Mouse (Mus musculus) embryonic facial prominence, embryonic 14.5 days (tissue): ENCODE measurements at regions not wholly inside any gene's neighbourhood (a gene's known extent, or its start where the extent isn't known, plus 50 kb on each side); places are given as distances from the start of the nearest gene placed in this dataset.

Source experiments
- ATAC-seq: fragments of 200-750 bp; cut with Nextera tagmentation; 2 replicates; pipeline ENCODE4 v1.8.0; 2017; ENCODE audit warnings: low read depth, moderate number of reproducible peaks, moderate TSS enrichment
- DNase-seq: peaks from one replicate; pipeline ENCODE4 v3.0.0-alpha.2; 2015; ENCODE audit warnings: low spot score
- H3K27ac ChIP-seq: fragments of 300-500 bp; sonication (generic); replicated peaks from 2 replicates; pipeline ENCODE4 v1.5.1; 2014; ENCODE audit warnings: low read depth, mild to moderate bottlenecking, low read length, moderate library complexity
- H3K27me3 ChIP-seq: fragments of 300-500 bp; sonication (generic); replicated peaks from 2 replicates; pipeline ENCODE4 v1.6.1; 2014; ENCODE audit warnings: low read length; ENCODE audit not compliant: control insufficient read depth, insufficient read depth
- H3K36me3 ChIP-seq: fragments of 300-500 bp; sonication (generic); 2 replicates; pipeline ENCODE4 v1.6.1; 2014; ENCODE audit warnings: low read length, mixed read lengths; ENCODE audit not compliant: control insufficient read depth, insufficient read depth
- H3K4me1 ChIP-seq: fragments of 300-500 bp; sonication (generic); 2 replicates; pipeline ENCODE4 v1.6.1; 2014; ENCODE audit warnings: antibody characterized with exemption, low read length; ENCODE audit not compliant: control insufficient read depth, insufficient read depth
- H3K4me2 ChIP-seq: fragments of 300-500 bp; sonication (generic); 2 replicates; pipeline ENCODE4 v1.6.1; 2014; ENCODE audit warnings: low read depth, mild to moderate bottlenecking, low read length, moderate library complexity, mixed read lengths
- H3K4me3 ChIP-seq: fragments of 300-500 bp; sonication (generic); 2 replicates; pipeline ENCODE4 v1.5.1; 2014; ENCODE audit warnings: low read depth, mild to moderate bottlenecking, low read length
- H3K9ac ChIP-seq: fragments of 300-500 bp; sonication (generic); 2 replicates; pipeline ENCODE4 v1.6.1; 2014; ENCODE audit warnings: low read depth, mild to moderate bottlenecking, low read length, moderate library complexity, mixed read lengths
- H3K9me3 ChIP-seq: fragments of 300-500 bp; sonication (generic); 2 replicates; pipeline ENCODE4 v1.6.1; 2016; ENCODE audit warnings: low read length; ENCODE audit not compliant: control insufficient read depth
- WGBS: fragments of 180-500 bp; shearing (Covaris S2); extraction: QIAGEN DNeasy Blood & Tissue Kit; methylation state at CpG from one replicate; pipeline ENCODE4 v1.1.7; 2014; 5-methylcytosine and 5-hydroxymethylcytosine counted together

DNA sequence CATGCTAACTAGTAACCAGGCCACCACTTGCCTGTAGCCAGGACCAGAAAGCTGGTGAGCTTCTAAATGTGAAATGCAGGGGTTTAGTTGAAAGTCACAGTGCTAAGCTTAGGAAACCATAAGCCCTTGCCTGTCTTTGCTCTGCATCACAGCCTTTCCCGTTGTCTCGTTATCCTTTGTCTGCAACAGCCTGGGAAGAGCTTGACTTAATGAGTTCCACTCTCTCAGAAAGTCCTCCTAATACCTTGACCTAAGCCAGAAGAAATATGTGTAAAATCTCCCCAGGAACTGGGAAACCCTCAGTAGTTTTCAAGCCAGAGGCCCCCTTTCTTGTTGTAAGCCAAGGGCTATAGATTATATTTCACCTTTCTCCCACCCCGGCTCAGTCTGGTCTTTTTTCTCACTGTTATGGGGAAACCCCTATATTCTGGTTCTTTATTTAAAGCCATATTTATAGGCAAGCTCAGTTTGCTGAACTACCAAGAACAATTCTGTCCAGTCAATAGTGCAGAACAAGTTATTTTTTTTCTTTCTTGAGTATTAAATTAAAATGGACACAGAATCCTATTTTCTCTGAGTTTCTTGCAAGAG lies 175.0 kb upstream of the Mocs2 start:
- Histone ChIP-seq H3K36me3 (no peaks in the 10 kb centered on the region), H3K4me1 (no peaks in the 10 kb centered on the region), H3K27me3 (no peaks in the 10 kb centered on the region), H3K4me2 (peak overlapping the region; percentile 32), H3K9ac (no peak overlapping the region), H3K4me3 (no peak overlapping the region), H3K27ac (no peak overlapping the region), H3K9me3 (0 out of 2 replicates have a peak, but pooled peaks cover 3% of the 10 kb centered on the region)
- 27% methylated on average over 3 of the region's 3 CpGs for WGBS
- ATAC-seq, result 0 out of 2 replicates have a peak, but pooled peaks have one; percentile 25
- DNase-seq, result no peak

DNA sequence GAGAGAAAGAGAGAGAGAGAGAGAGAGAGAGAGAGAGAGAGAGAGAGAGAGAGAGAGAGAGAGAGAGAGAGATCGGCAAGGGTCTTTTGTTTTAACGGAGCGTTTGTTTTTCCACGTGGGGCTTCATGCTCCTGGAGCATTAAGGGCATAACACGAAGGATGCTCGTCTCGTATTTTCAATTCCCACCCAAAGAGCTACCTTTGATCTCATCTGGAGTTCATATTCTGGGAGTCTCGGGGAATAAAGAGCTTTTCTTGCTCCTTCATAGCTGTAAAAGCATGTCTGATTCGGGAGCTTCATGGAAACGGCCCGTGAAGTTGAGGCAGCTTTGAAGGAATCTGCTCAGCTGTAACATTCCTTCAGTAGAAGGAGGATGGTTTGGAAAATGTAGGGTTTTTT lies 174.5 kb upstream of the Mocs2 start:
- Histone ChIP-seq H3K4me3 (no peak overlapping the region), H3K27ac (no peak overlapping the region), H3K4me2 (peak overlapping the region; percentile 32), H3K9ac (no peak overlapping the region), H3K4me1 (no peaks in the 10 kb centered on the region), H3K9me3 (0 out of 2 replicates have a peak, but pooled peaks cover 3% of the 10 kb centered on the region), H3K27me3 (no peaks in the 10 kb centered on the region), H3K36me3 (no peaks in the 10 kb centered on the region)
- ATAC-seq, result 0 out of 2 replicates have a peak, but pooled peaks have one; percentile 13
- DNase-seq, result peak; percentile 40
- 18% methylated on average over 11 of the region's 11 CpGs for WGBS

GRCm38 (mm10) chr13:114654267-114654666 lies 163.8 kb upstream of the Mocs2 start:
- H3K27me3 ChIP-seq, result no peaks in the 10 kb centered on the region
- H3K4me3 ChIP-seq, result no peak overlapping the region
- H3K36me3 ChIP-seq, result no peaks in the 10 kb centered on the region
- no peak overlapping the region for H3K27ac ChIP-seq
- ATAC-seq (no peak), DNase-seq (no peak)
- H3K9me3 ChIP-seq, result no peaks in the 10 kb centered on the region
- no peak overlapping the region for H3K4me2 ChIP-seq
- H3K9ac ChIP-seq, result no peak overlapping the region
- H3K4me1 ChIP-seq, result no peaks in the 10 kb centered on the region
- 88% methylated on average over 7 of the region's 7 CpGs for WGBS

DNA sequence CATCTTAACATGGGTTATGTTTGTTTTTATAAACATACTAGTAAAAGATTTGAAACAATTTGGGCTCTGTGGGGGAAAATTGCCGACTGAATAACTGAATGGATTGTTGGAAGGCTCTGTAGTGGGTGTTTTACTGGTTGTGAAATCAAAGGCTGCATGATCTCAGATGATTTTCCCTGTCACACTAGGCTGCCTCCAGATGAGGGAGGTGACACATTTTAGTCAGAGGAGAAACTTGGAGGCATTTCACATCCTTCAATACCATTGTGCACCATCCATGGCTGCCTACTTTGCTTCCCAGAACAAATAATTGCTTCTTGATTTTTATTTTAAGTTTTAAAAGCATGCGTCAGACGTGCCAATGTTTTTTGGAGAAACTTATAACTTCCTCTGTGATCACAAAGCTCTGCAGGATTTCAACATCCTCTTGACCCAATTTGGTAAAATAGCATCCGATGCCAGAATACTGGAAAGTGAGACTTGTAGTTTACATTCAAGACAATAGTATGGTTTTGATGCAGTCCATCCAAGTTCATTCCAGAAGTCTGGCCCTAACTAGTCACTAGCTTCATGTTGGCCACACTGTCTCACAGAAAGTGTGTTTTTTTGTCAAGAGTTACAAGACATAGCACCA lies 163.0 kb upstream of the Mocs2 start:
- ATAC-seq (no peak), DNase-seq (no peak)
- no peaks in the 10 kb centered on the region for H3K9me3 ChIP-seq
- H3K9ac ChIP-seq, result no peak overlapping the region
- no peaks in the 10 kb centered on the region for H3K36me3 ChIP-seq
- H3K4me3 ChIP-seq, result no peak overlapping the region
- no peaks in the 10 kb centered on the region for H3K27me3 ChIP-seq
- no peak overlapping the region for H3K27ac ChIP-seq
- H3K4me1 ChIP-seq, result no peaks in the 10 kb centered on the region
- WGBS, result 76% methylated on average over 4 of the region's 4 CpGs
- H3K4me2 ChIP-seq, result no peak overlapping the region

- no peaks in the 10 kb centered on the region for H3K4me1 ChIP-seq
- 0 out of 2 replicates have a peak, but pooled peaks cover 4% of the 10 kb centered on the region for H3K9me3 ChIP-seq
- H3K27me3 ChIP-seq, result no peaks in the 10 kb centered on the region
- H3K4me3 ChIP-seq, result no peak overlapping the region
- no peak overlapping the region for H3K27ac ChIP-seq
- H3K9ac ChIP-seq, result no peak overlapping the region
- H3K4me2 ChIP-seq, result no peak overlapping the region
- no peaks in the 10 kb centered on the region for H3K36me3 ChIP-seq
- ATAC-seq (no peak), DNase-seq (no peak)
Measured at GRCm38 (mm10) chr13:114672411-114672810, 145.6 kb upstream of the Mocs2 start.

DNA sequence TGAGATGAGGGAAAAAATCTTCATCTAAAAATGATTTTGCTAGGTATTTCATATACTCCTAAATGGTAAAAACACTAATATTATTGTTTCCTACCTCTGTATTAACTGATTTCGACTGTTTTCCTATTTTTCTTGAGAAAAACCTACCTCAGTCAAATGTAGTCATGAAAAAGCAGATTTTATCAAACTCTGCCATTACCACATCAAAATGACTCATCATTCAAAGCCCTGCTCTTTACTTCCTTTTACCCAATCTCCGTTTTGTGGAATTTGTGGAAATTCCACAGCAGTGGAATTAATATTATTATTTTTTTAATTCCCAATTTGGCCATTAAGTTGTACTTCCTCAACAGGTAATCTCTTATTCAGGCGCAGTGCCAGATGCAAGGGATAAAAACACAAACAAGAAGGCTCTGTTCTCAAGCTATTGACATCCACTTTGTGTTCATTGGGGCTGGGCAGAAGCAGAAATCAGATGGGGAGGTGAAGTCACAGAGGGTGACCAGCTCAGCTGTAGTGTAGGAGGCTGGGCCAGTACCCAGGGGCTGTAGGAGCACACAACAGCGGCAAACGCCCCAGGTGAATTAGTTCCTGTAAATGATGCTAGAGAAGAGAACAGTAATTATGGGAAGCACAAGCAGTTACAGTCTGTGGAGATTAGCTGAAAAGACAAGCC lies 138.2 kb upstream of the Mocs2 start:
- no peaks in the 10 kb centered on the region for H3K36me3 ChIP-seq
- no peak overlapping the region for H3K4me3 ChIP-seq
- 69% methylated on average over 5 of the region's 5 CpGs for WGBS
- H3K27me3 ChIP-seq, result no peaks in the 10 kb centered on the region
- ATAC-seq (peak; percentile 72; the same call in 1 of the 2 replicates), DNase-seq (peak; percentile 30)
- H3K27ac ChIP-seq, result no peak overlapping the region
- no peak overlapping the region for H3K9ac ChIP-seq
- H3K4me2 ChIP-seq, result no peak overlapping the region
- H3K9me3 ChIP-seq, result no peaks in the 10 kb centered on the region
- no peaks in the 10 kb centered on the region for H3K4me1 ChIP-seq

DNA sequence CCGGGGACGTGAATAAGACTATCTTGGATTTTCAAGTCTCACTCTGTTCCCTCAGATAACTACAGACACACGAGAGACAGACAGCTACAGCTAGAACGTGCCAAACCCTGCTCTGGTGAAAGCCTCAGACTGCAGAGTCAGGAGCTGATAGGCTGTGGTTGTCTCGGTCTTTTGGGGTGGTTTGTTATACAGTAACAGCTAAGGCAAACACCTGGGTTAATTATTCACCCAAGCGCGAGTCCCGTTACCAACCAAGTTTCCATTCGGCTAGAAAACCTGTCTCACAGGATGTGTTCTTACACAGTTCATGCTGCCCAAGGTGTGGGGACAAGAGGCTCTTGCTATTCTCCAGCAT lies 137.7 kb upstream of the Mocs2 start:
- ATAC-seq, result peak; percentile 62; the same call in 1 of the 2 replicates
- WGBS, result 65% methylated on average over 9 of the region's 9 CpGs
- Histone ChIP-seq H3K4me2 (no peak overlapping the region), H3K9ac (no peak overlapping the region), H3K4me3 (no peak overlapping the region), H3K9me3 (no peaks in the 10 kb centered on the region), H3K4me1 (no peaks in the 10 kb centered on the region), H3K27ac (no peak overlapping the region), H3K36me3 (no peaks in the 10 kb centered on the region), H3K27me3 (no peaks in the 10 kb centered on the region)
- DNase-seq, result no peak

DNA sequence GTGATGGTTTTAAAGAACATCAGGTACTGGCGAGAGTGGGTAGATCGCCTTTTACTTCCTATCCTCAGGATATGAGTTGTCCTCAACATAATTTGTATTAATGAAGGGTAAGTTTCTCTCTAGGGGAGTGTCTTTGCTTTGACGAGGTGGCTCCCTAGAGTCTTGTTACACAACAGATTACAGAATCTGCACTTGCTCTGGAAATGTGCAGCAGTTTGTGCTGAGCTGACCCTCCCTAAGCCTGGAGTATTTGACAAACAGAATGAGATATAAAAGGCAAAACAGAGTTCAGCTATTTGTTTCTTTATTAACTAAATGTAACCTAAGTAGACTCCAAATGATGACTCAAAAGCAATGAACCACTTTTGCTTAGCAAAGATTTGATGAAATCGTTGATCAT lies 136.8 kb upstream of the Mocs2 start:
- Histone ChIP-seq H3K36me3 (no peaks in the 10 kb centered on the region), H3K9me3 (no peaks in the 10 kb centered on the region), H3K4me2 (no peak overlapping the region), H3K9ac (no peak overlapping the region), H3K27me3 (no peaks in the 10 kb centered on the region), H3K27ac (no peak overlapping the region), H3K4me3 (no peak overlapping the region), H3K4me1 (no peaks in the 10 kb centered on the region)
- DNase-seq (no peak), ATAC-seq (no peak)
- 75% methylated on average over 4 of the region's 4 CpGs for WGBS
